19 mouse cellular contexts compared by ENCODE assay signal in the genomic region with DNA sequence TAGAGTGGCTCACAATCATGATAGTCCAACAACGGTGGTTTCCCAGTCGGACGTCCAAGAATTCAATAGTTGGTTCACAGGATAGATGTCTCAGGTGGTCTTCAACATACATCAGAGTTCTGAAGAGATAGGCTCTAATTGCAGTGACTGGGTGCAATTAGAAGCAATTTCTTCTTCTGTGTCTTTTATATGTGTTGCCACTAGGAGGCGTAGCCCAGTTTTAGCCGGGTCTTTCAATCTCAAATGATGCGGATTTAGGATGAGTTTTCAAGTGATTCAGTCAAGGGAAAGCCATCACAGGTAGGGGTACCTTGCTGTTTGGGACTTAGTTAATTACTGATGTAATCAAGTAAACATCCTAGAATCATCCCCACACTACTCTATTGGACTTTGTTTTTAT.
DNase-seq lines count a peak whose midpoint lies in the region; ATAC-seq and TF ChIP-seq lines count a peak whose summit lies in the region.
"Had no signal": no experiment of that assay in that cellular context is flagged by ENCODE, and none has a peak within 500 bp of the region (broad histone marks: within the 10 kb centered on the region; RNA-seq: fewer than 3 reads in every experiment).

No protein-coding gene starts in this region.

- H3K9ac ChIP-seq in intestine, postnatal 0 days (ENCODE audit: low read depth, low read length), result no peak overlapping the region
- H3K9ac ChIP-seq in intestine, embryonic 16.5 days (ENCODE audit: low read depth, low read length), result no peak overlapping the region
- H3K9ac ChIP-seq in CH12.LX (ENCODE audit: insufficient read depth, low read depth), result no peak overlapping the region
- no peak overlapping the region for H3K9ac ChIP-seq in midbrain, embryonic 11.5 days (ENCODE audit: low read length)
- H3K9ac ChIP-seq: forebrain, embryonic 15.5 days; hindbrain, embryonic 12.5 days; liver, embryonic 12.5 days; stomach, embryonic 15.5 days had no signal

- peak; percentile 56 for TF ChIP-seq RAD21 in CH12.LX (IDR thresholded peaks at IDR 0.05; ENCODE audit: low read depth, low read length)

- H3K27ac ChIP-seq in intestine, postnatal 0 days (ENCODE audit: low read depth, low read length), result no peak overlapping the region
- H3K27ac ChIP-seq in intestine, embryonic 16.5 days (ENCODE audit: low read length), result no peak overlapping the region
- no peak overlapping the region for H3K27ac ChIP-seq in CH12.LX (ENCODE audit: insufficient read depth, low read depth)
- no peak overlapping the region for H3K27ac ChIP-seq in midbrain, embryonic 11.5 days (ENCODE audit: low read depth, low read length)
- H3K27ac ChIP-seq: forebrain, embryonic 15.5 days; heart, adult 2 months; hindbrain, embryonic 12.5 days; liver, embryonic 12.5 days; stomach, embryonic 15.5 days had no signal

- H3K4me3 ChIP-seq in intestine, postnatal 0 days (ENCODE audit: low read depth, low read length), result no peak overlapping the region
- no peak overlapping the region for H3K4me3 ChIP-seq in intestine, embryonic 16.5 days (ENCODE audit: low read length)
- H3K4me3 ChIP-seq in CH12.LX (replicated peaks in 1 of 3; ENCODE audit: low read depth in 2 of 3, low read length in 2 of 3, poor library complexity in 1 of 3), result no peak overlapping the region
- no peak overlapping the region for H3K4me3 ChIP-seq in midbrain, embryonic 11.5 days (ENCODE audit: low read depth, low read length)
- H3K4me3 ChIP-seq: forebrain, embryonic 15.5 days; heart, adult 2 months; hindbrain, embryonic 12.5 days; liver, embryonic 12.5 days; stomach, embryonic 15.5 days had no signal

- no peak for ATAC-seq in intestine, postnatal 0 days
- ATAC-seq in intestine, embryonic 16.5 days, result no peak
- no peak for ATAC-seq in midbrain, embryonic 11.5 days (ENCODE audit: low FRiP score)
- ATAC-seq: CD4-positive, CD25-positive, alpha-beta regulatory T cell, adult 4 months; forebrain, embryonic 15.5 days; liver, embryonic 12.5 days had no signal

- TF ChIP-seq CTCF in intestine, postnatal 0 days (IDR thresholded peaks at IDR 0.05; ENCODE audit: low read depth), result peak; percentile 33; the same call in 1 of the 2 replicates
- TF ChIP-seq CTCF in CH12.LX (conservative IDR thresholded peaks at IDR 0.05 in 1 of 2, IDR thresholded peaks at IDR 0.05 in 1 of 2; ENCODE audit: low read depth in 2 of 2, low read length in 2 of 2), result peak; percentile 77 to 82

- peak; percentile 3 for DNase-seq in 3T3-L1 (ENCODE audit: low read depth, low spot score)
- peak; percentile 48 for DNase-seq in CH12.LX (ENCODE audit: extremely low read depth)
- peak; percentile 48 for DNase-seq in ZHBTc4 (ENCODE audit: low read depth, low spot score)
- no peak for DNase-seq in midbrain, embryonic 11.5 days (ENCODE audit: low spot score, missing footprints)
- no peak for DNase-seq in left cerebral cortex, adult 8-10 months (ENCODE audit: low spot score in 2 of 2)
- DNase-seq: cerebellum, adult 9-11 months; heart, adult 2 months; kidney, adult 2 months; kidney, postnatal 4 days; left cerebral cortex, postnatal 4 days; lung, postnatal 10 days; spleen, adult 18-20 months had no signal

- TF ChIP-seq POLR2A in CH12.LX (IDR thresholded peaks at IDR 0.05; ENCODE audit: low read depth, low read length), result no peak

- no peaks in the 10 kb centered on the region for H3K27me3 ChIP-seq in intestine, postnatal 0 days (replicated peaks; ENCODE audit: control insufficient read depth, insufficient read depth, low read length)
- no peaks in the 10 kb centered on the region for H3K27me3 ChIP-seq in intestine, embryonic 16.5 days (replicated peaks; ENCODE audit: control insufficient read depth, insufficient read depth, low read length)
- H3K27me3 ChIP-seq in CH12.LX (replicated peaks), result no peaks in the 10 kb centered on the region
- H3K27me3 ChIP-seq in midbrain, embryonic 11.5 days (ENCODE audit: control insufficient read depth, insufficient read depth, low read length), result no peaks in the 10 kb centered on the region
- H3K27me3 ChIP-seq: forebrain, embryonic 15.5 days; hindbrain, embryonic 12.5 days; liver, embryonic 12.5 days; stomach, embryonic 15.5 days had no signal

- WGBS in intestine, postnatal 0 days, result 26% methylated on average over 6 of the region's 6 CpGs
- WGBS in intestine, embryonic 16.5 days, result 37% methylated on average over 6 of the region's 6 CpGs
- WGBS in midbrain, embryonic 11.5 days, result 36% methylated on average over 6 of the region's 6 CpGs

- no peaks in the 10 kb centered on the region for H3K9me3 ChIP-seq in intestine, postnatal 0 days (ENCODE audit: control insufficient read depth)
- H3K9me3 ChIP-seq in intestine, embryonic 16.5 days (ENCODE audit: control insufficient read depth, low read length), result no peaks in the 10 kb centered on the region
- no peaks in the 10 kb centered on the region for H3K9me3 ChIP-seq in CH12.LX (replicated peaks; ENCODE audit: low read length)
- no peaks in the 10 kb centered on the region for H3K9me3 ChIP-seq in midbrain, embryonic 11.5 days (ENCODE audit: control insufficient read depth, low read length)
- H3K9me3 ChIP-seq: forebrain, embryonic 15.5 days; hindbrain, embryonic 12.5 days; liver, embryonic 12.5 days; stomach, embryonic 15.5 days had no signal

- no peak for TF ChIP-seq EP300 in CH12.LX (IDR thresholded peaks at IDR 0.05; ENCODE audit: low read length)

- H3K79me2 ChIP-seq in CH12.LX (replicated peaks; ENCODE audit: control insufficient read depth, extremely low read depth, insufficient read depth, poor library complexity, severe bottlenecking), result no peaks in the 10 kb centered on the region

- dilution Hi-C loops in CH12.LX (cut with MboI; ENCODE audit: extremely low pct_ligation_motif_present, extremely low pct_unique_long_range_greater_than_20kb, low sequenced_read_pairs), result no loop called here

- in situ Hi-C loops in CH12.LX (cut with MboI; ENCODE audit: low pct_ligation_motif_present, low pct_unique_long_range_greater_than_20kb, low sequenced_read_pairs), result no loop called here

- no peak overlapping the region for H3K4me2 ChIP-seq in intestine, postnatal 0 days (replicated peaks; ENCODE audit: low read depth)
- H3K4me2 ChIP-seq in intestine, embryonic 16.5 days (ENCODE audit: low read depth, low read length), result no peak overlapping the region
- H3K4me2 ChIP-seq in CH12.LX (ENCODE audit: insufficient read depth, low read depth, poor library complexity, severe bottlenecking), result no peak overlapping the region
- no peak overlapping the region for H3K4me2 ChIP-seq in midbrain, embryonic 11.5 days
- H3K4me2 ChIP-seq: forebrain, embryonic 15.5 days; hindbrain, embryonic 12.5 days; liver, embryonic 12.5 days; stomach, embryonic 15.5 days had no signal

- H3K36me3 ChIP-seq in intestine, postnatal 0 days (ENCODE audit: control insufficient read depth, insufficient read depth), result no peaks in the 10 kb centered on the region
- H3K36me3 ChIP-seq in intestine, embryonic 16.5 days (ENCODE audit: control insufficient read depth, insufficient read depth, low read length), result no peaks in the 10 kb centered on the region
- H3K36me3 ChIP-seq in CH12.LX (replicated peaks in 1 of 2; ENCODE audit: control insufficient read depth in 1 of 2, insufficient read depth in 1 of 2, low read length in 1 of 2), result no peaks in the 10 kb centered on the region
- H3K36me3 ChIP-seq in midbrain, embryonic 11.5 days (ENCODE audit: control insufficient read depth, insufficient read depth, low read length), result no peaks in the 10 kb centered on the region
- H3K36me3 ChIP-seq: forebrain, embryonic 15.5 days; hindbrain, embryonic 12.5 days; liver, embryonic 12.5 days; stomach, embryonic 15.5 days had no signal

- H3K4me1 ChIP-seq in intestine, postnatal 0 days (replicated peaks; ENCODE audit: control insufficient read depth, insufficient read depth, low read length), result no peaks in the 10 kb centered on the region
- no peaks in the 10 kb centered on the region for H3K4me1 ChIP-seq in intestine, embryonic 16.5 days (ENCODE audit: control insufficient read depth, insufficient read depth, low read length)
- H3K4me1 ChIP-seq in CH12.LX (ENCODE audit: control insufficient read depth in 1 of 2, insufficient read depth in 2 of 2), result no peaks in the 10 kb centered on the region
- no peaks in the 10 kb centered on the region for H3K4me1 ChIP-seq in midbrain, embryonic 11.5 days (ENCODE audit: control insufficient read depth, insufficient read depth, low read length)
- H3K4me1 ChIP-seq: forebrain, embryonic 15.5 days; hindbrain, embryonic 12.5 days; liver, embryonic 12.5 days; stomach, embryonic 15.5 days had no signal

TF ChIP-seq in CH12.LX, 34 proteins besides CTCF, POLR2A, EP300 and RAD21:
- no peak for TF ChIP-seq HCFC1 (IDR thresholded peaks at IDR 0.05; ENCODE audit: low read depth, low read length)
- no peak for TF ChIP-seq MEF2A (IDR thresholded peaks at IDR 0.05; ENCODE audit: borderline replicate concordance, low read depth, low read length)
- peak; percentile 70 for TF ChIP-seq SMC3 (IDR thresholded peaks at IDR 0.05; ENCODE audit: low read depth, low read length)
- 0 out of 2 replicates have a peak, but pooled peaks have one; percentile 27 for TF ChIP-seq TBP (conservative IDR thresholded peaks at IDR 0.05; ENCODE audit: low read depth, low read length)
- no peak for TF ChIP-seq UBTF (IDR thresholded peaks at IDR 0.05; ENCODE audit: low read depth, low read length)

Comparison
In these comparisons a context has a peak if more than half of its experiments do, and no peak if none do; other contexts are left out.
1. DNase-seq: peak in 3T3-L1 (single experiment), CH12.LX (single experiment) and ZHBTc4 (single experiment); none in midbrain, embryonic 11.5 days (single experiment) and left cerebral cortex, adult 8-10 months (0 of 2).